Mouse (Mus musculus) neural tube, embryonic 13.5 days (tissue): ENCODE results near the gene Adgrg3. TPM values are rescaled to one million over a fixed set of nuclear protein-coding genes. Genes with fewer than 3 reads are reported as not detected.
A peak's percentile ranks its signal among the peaks of the same experiment; 100 is the strongest.

ENCODE experiments used
- ATAC-seq: fragments of 200-750 bp; cut with Nextera tagmentation; 2 replicates; pipeline ENCODE4 v1.8.0; 2017; ENCODE audit warnings: low read depth, mild to moderate bottlenecking, moderate TSS enrichment, moderate library complexity
- H3K27ac ChIP-seq: fragments of 300-500 bp; sonication (generic); replicated peaks from 2 replicates; pipeline ENCODE4 v1.5.1; 2015; ENCODE audit warnings: moderate library complexity, mild to moderate bottlenecking, inconsistent platforms
- H3K27me3 ChIP-seq: fragments of 300-500 bp; sonication (generic); 2 replicates; pipeline ENCODE4 v1.6.1; 2015; ENCODE audit warnings: mild to moderate bottlenecking, inconsistent platforms
- H3K36me3 ChIP-seq: fragments of 300-500 bp; sonication (generic); 2 replicates; pipeline ENCODE4 v1.6.1; 2015; ENCODE audit warnings: mild to moderate bottlenecking, inconsistent platforms
- H3K4me1 ChIP-seq: fragments of 300-500 bp; sonication (generic); replicated peaks from 2 replicates; pipeline ENCODE4 v1.6.1; 2015; ENCODE audit warnings: inconsistent platforms
- H3K4me2 ChIP-seq: fragments of 300-500 bp; sonication (generic); 2 replicates; pipeline ENCODE4 v1.6.1; 2015; ENCODE audit warnings: inconsistent platforms, mild to moderate bottlenecking, moderate library complexity
- H3K4me3 ChIP-seq: fragments of 300-500 bp; sonication (generic); 2 replicates; pipeline ENCODE4 v1.5.1; 2015; ENCODE audit warnings: mild to moderate bottlenecking, inconsistent platforms
- H3K9ac ChIP-seq: fragments of 300-500 bp; sonication (generic); 2 replicates; pipeline ENCODE4 v1.6.1; 2015; ENCODE audit warnings: moderate library complexity, mild to moderate bottlenecking, inconsistent platforms
- H3K9me3 ChIP-seq: fragments of 300-500 bp; sonication (generic); 2 replicates; pipeline ENCODE4 v1.6.1; 2016; ENCODE audit warnings: inconsistent platforms
- WGBS: fragments of 180-500 bp; shearing (Covaris S2); methylation state at CpG from one replicate; pipeline ENCODE4 v1.1.7; 2015; 5-methylcytosine and 5-hydroxymethylcytosine counted together
- polyA plus RNA-seq: library from polyadenylated mRNA; unstranded; fragments of >200 nt; fragmentation: Nextera tagmentation; extraction: Ambion mirVana; gene quantifications from 2 replicates; pipeline ENCODE4 v1.2.1, GENCODE M21; 2015

Gene Adgrg3
- polyA plus RNA-seq, 1 experiment from 2014 or later, result 1.5 TPM

DNA sequence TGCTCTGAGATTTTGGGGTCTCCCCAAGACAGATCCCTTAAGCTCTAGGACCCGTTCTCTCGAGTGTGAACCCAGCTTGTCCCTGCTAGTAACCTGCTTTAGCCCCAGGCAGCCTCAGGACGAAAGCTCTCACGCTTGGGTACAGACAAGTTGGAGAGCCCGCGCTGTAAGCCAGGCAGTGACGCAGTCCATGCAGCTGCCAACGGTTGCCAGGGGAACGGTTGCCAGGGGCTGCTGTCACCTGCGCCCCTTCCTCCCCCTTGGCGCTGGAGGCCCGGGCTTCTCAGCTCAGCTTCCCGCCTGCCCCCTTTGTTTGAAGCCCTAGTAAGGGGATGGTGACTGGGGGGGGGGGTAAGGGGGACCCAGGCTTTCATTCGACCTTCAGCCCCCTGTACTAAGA is 23.5 kb upstream of the Adgrg3 start:
- H3K9ac ChIP-seq, result peak overlapping the region; percentile 97
- peak overlapping the region; percentile 79 for H3K4me2 ChIP-seq
- no peaks in the 10 kb centered on the region for H3K27me3 ChIP-seq
- peak overlapping the region; percentile 98 for H3K27ac ChIP-seq
- peaks cover 89% of the 10 kb centered on the region for H3K4me1 ChIP-seq
- H3K9me3 ChIP-seq, result no peaks in the 10 kb centered on the region
- WGBS, result 2% methylated on average over 14 of the region's 14 CpGs
- no peaks in the 10 kb centered on the region for H3K36me3 ChIP-seq
- peak; percentile 85 for ATAC-seq
- peak overlapping the region; percentile 62 for H3K4me3 ChIP-seq

DNA sequence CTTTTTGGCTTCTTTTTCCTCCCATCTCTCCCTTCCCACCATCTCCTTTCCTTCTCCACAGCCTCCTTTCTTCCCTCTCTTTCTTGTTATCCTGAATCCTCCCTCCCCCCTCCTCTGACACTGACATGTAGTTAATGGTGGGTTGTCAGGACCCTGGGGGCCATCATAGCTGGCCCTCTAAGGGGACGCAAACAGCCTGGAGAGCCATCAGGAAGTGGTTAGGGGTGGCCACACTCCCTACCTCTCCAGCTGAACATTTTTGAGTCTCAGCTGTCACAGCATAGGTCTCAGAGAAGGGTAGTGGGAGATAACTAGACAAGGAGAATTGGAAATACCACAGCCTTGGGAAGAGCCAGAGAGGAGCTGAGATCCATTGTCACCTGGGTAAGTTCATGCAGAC is 23.0 kb upstream of the Adgrg3 start:
- H3K36me3 ChIP-seq, result no peaks in the 10 kb centered on the region
- peak overlapping the region; percentile 98 for H3K27ac ChIP-seq
- no peaks in the 10 kb centered on the region for H3K27me3 ChIP-seq
- peak; percentile 14; the same call in 1 of the 2 replicates for ATAC-seq
- peak overlapping the region; percentile 79 for H3K4me2 ChIP-seq
- H3K4me1 ChIP-seq, result peaks cover 94% of the 10 kb centered on the region
- H3K4me3 ChIP-seq, result peak overlapping the region; percentile 62
- H3K9ac ChIP-seq, result peak overlapping the region; percentile 97
- H3K9me3 ChIP-seq, result no peaks in the 10 kb centered on the region
- 4% methylated on average over 1 of the region's 1 CpGs for WGBS

DNA sequence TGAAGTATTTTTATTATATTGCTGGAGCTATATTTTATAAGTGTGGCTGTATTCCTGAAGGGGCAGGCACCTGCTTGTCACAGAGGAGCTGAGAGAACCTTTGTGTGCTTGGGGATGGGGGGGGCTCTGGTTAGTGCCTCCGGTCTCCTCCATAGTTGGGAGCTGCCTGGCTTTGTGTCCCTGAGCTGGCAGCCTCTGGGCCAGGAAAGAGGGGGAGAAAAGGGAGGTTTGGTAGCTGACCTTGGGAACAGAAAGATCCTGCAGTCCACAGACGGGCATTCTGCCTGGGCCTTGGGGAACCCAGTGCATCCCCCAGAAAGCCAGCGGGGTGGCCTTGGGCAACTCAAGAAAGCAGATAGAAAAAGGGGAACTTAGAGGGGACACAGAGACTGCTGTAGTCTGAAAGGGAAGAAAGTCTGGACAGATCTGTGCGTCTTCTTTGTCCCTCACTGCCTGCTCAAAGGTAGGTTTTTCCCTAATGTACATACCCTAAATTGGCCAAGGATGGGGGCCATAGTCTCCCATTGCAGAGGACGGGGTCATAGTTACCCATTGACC is 22.1 kb upstream of the Adgrg3 start:
- H3K27ac ChIP-seq, result peak overlapping the region; percentile 98
- H3K4me2 ChIP-seq, result peak overlapping the region; percentile 79
- H3K4me3 ChIP-seq, result peak overlapping the region; percentile 62
- no peaks in the 10 kb centered on the region for H3K36me3 ChIP-seq
- peaks cover 99% of the 10 kb centered on the region for H3K4me1 ChIP-seq
- no peaks in the 10 kb centered on the region for H3K27me3 ChIP-seq
- H3K9ac ChIP-seq, result peak overlapping the region; percentile 97
- 30% methylated on average over 5 of the region's 5 CpGs for WGBS
- no peaks in the 10 kb centered on the region for H3K9me3 ChIP-seq
- ATAC-seq, result no peak

DNA sequence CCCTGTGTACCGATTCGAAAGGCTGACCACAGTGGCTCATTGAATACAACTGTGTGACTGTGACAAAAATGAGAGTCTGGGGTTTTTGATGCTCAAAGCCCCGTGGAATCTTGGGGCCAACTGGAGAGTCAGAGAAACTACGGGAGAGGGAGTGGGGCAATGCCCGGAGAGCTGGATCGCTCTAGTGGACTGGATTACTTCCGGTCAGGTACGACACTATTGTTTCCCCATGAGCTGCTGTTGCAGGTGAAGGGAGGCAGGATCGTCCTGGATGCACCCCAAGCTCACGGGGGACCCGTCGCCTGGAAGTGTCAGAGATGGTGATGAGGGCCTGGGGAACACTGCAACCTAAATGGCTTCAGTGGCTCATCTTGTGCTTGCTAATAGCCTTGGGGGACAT is 21.5 kb upstream of the Adgrg3 start:
- peak overlapping the region; percentile 79 for H3K4me2 ChIP-seq
- peaks cover 99% of the 10 kb centered on the region for H3K4me1 ChIP-seq
- ATAC-seq, result no peak
- H3K27me3 ChIP-seq, result no peaks in the 10 kb centered on the region
- no peaks in the 10 kb centered on the region for H3K9me3 ChIP-seq
- peak overlapping the region; percentile 97 for H3K9ac ChIP-seq
- 24% methylated on average over 12 of the region's 12 CpGs for WGBS
- H3K4me3 ChIP-seq, result peak overlapping the region; percentile 62
- H3K36me3 ChIP-seq, result no peaks in the 10 kb centered on the region
- peak overlapping the region; percentile 98 for H3K27ac ChIP-seq

DNA sequence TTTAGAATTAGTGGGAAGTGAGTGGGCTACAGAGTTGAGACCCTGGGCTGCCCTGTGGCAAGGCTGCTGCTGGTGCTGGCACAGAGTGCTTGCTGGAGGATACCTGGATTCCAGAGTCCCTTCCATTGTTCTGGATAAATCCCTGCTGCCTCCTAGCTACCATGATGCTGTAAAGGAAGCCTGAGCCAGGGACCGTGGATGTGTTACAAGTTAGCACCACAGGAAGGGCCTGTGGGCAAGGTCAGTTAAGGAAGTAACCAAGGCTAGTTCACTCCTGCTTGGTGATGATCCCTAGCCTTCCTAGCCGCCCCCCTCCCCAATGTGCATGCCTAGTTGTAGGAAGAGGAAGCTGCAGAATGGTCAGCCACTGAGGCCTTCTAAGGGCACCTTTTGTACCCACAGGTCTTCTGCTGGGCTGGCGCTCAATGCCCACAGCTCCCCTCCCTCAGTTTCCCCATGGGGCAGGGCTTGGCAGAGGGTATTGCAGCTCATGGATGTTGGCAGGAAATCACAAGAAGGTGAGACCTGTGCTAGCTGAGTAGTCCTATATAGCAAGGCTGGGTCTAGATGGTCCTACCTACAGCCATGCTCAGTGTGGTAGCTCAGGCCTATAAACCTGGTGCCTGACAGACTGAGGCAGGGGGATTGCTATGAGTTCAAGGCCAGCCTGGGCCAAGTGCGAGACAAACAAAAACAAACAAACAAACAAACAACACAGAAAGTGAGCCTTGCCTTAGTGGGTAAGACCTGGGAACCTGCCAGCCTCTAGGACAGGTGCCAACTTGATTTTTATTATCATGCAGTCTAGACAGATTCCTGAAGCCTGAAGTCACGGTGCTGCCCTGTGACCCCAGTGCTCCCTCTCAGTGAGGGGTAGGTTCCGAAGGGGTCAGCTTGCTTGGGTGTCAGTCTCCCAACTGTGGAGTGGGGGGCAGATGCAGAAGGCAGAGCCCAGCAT is 20.3 kb upstream of the Adgrg3 start:
- H3K27me3 ChIP-seq, result no peaks in the 10 kb centered on the region
- H3K4me3 ChIP-seq, result peak overlapping the region; percentile 62
- H3K27ac ChIP-seq, result peak overlapping the region; percentile 98
- peaks cover 2% of the 10 kb centered on the region; the same call in 1 of the 2 replicates for H3K36me3 ChIP-seq
- peak overlapping the region; percentile 79 for H3K4me2 ChIP-seq
- H3K9ac ChIP-seq, result peak overlapping the region; percentile 97
- no peaks in the 10 kb centered on the region for H3K9me3 ChIP-seq
- no peak for ATAC-seq
- WGBS, result 46% methylated on average over 6 of the region's 6 CpGs
- peaks cover 98% of the 10 kb centered on the region for H3K4me1 ChIP-seq

DNA sequence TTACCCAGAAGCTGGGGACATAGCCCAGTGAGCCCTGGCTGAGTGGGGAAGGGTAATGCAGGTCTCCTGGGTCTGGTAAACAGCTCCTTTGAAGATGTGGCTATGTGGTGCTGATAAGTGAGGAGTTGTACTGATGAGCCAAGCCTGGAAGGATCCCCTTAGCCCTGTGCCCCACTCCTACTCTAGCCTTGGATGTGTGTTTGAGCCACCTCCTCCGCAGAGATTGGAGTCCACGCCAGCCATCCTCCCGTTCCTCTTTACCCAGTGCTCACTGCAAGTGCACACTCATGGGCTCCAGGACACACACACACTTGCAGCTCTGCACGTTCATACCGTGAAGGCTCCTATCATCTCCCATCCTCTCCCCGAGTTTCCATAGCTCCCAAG is 19.6 kb upstream of the Adgrg3 start:
- WGBS, result 43% methylated on average over 6 of the region's 6 CpGs

DNA sequence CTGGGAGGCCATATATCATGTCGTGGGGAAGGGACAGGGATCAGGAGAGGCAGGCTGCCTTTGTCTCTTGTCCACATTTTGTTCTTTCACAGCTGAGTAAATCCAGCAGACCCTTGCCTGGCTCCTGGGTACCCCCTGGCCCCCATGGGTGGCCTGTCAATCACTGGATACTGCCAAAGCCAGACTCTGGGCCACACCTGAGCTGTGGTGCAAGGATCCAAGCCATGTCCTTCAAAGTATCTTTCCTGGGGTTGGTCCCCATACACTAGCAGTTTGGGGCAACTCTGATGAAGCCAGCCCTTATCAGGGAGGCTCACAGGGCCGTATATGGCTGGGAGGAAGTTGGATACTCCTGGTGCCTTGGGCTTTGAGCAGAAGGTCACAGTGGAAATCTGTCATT is 19.1 kb upstream of the Adgrg3 start:
- no peaks in the 10 kb centered on the region for H3K27me3 ChIP-seq
- H3K4me3 ChIP-seq, result peak overlapping the region; percentile 62
- 19% methylated on average over 2 of the region's 2 CpGs for WGBS
- ATAC-seq, result no peak
- H3K27ac ChIP-seq, result peak overlapping the region; percentile 98
- peaks cover 89% of the 10 kb centered on the region for H3K4me1 ChIP-seq
- peak overlapping the region; percentile 97 for H3K9ac ChIP-seq
- H3K36me3 ChIP-seq, result peaks cover 11% of the 10 kb centered on the region
- H3K9me3 ChIP-seq, result no peaks in the 10 kb centered on the region
- H3K4me2 ChIP-seq, result peak overlapping the region; percentile 79

More for the DNA sequence above, 19.6 kb upstream of the Adgrg3 start:
- H3K27me3 ChIP-seq, result no peaks in the 10 kb centered on the region
- H3K36me3 ChIP-seq, result peaks cover 6% of the 10 kb centered on the region; the same call in 1 of the 2 replicates
- ATAC-seq, result no peak
- no peaks in the 10 kb centered on the region for H3K9me3 ChIP-seq
- peak overlapping the region; percentile 97 for H3K9ac ChIP-seq
- H3K4me1 ChIP-seq, result peaks cover 95% of the 10 kb centered on the region
- H3K4me2 ChIP-seq, result peak overlapping the region; percentile 79
- H3K27ac ChIP-seq, result peak overlapping the region; percentile 98
- peak overlapping the region; percentile 62 for H3K4me3 ChIP-seq

DNA sequence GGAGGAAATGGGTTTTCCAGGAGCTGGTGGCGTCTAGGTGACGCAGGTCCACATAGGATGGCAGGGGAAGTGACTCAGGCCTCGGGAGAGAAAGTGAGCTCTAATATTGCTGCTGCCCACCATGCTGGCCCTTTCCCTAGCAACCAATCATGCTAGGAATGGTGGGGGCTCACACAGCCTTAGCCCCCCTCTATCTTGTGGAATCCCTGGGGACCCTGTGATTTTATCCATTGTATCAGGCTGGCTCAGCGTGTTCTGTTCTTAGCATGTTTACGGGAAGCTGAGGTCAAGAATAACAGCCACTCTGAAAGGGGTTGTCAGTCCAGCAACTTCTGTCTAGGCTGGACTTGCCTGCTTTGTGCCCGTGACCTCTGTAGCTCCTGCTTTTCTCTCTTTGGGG is 18.5 kb upstream of the Adgrg3 start:
- 28% methylated on average over 6 of the region's 6 CpGs for WGBS
- Histone ChIP-seq H3K4me1 (peaks cover 83% of the 10 kb centered on the region), H3K4me2 (peak overlapping the region; percentile 79), H3K9me3 (no peaks in the 10 kb centered on the region), H3K27me3 (no peaks in the 10 kb centered on the region), H3K9ac (peak overlapping the region; percentile 97), H3K36me3 (peaks cover 17% of the 10 kb centered on the region), H3K27ac (peak overlapping the region; percentile 98), H3K4me3 (peak overlapping the region; percentile 62)
- ATAC-seq, result no peak

DNA sequence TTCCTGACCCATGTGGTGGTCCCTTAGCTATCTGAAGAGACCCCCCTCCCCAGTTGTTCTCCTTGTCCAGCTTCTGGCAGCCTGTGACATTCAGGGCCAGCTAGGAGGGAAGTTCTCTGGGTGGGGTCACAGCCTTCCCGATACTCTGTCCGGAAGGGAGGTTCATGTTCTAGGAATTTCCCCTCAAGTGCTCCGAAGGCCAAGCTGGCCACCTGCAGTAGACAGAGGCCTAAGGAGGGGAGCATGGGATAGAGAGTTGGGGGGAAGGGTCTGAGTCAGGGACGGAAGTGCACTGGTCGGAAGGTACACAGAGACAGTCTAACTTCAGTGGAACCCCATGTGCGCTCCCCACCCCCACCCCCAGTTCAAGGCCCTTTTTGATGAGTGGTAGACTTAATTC is 17.5 kb upstream of the Adgrg3 start:
- Histone ChIP-seq H3K4me1 (peaks cover 75% of the 10 kb centered on the region), H3K9ac (peak overlapping the region; percentile 97), H3K36me3 (peaks cover 27% of the 10 kb centered on the region), H3K27me3 (no peaks in the 10 kb centered on the region), H3K4me3 (peak overlapping the region; percentile 62), H3K27ac (peak overlapping the region; percentile 98), H3K4me2 (peak overlapping the region; percentile 79), H3K9me3 (no peaks in the 10 kb centered on the region)
- 29% methylated on average over 6 of the region's 6 CpGs for WGBS
- ATAC-seq, result no peak

DNA sequence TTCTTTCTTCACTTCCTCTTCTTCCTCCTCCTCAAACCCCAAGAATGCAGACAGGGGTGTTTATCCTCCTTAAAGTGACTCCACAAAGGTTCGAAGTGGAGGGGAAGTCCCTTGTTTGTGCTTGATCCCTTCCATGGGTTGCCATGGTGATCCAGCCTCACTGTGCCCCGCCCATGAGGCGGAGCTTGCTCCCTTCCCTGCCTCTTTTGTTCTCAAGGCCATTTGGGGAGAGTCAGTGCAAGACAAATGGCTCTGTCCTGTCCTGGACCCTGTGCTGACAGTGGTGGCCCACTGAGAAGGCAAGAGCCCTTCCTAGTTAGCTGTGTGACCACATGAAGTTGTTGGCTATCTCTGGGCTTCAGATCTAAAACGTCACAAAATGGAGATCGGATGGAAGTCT is 16.8 kb upstream of the Adgrg3 start:
- peaks cover 68% of the 10 kb centered on the region for H3K4me1 ChIP-seq

DNA sequence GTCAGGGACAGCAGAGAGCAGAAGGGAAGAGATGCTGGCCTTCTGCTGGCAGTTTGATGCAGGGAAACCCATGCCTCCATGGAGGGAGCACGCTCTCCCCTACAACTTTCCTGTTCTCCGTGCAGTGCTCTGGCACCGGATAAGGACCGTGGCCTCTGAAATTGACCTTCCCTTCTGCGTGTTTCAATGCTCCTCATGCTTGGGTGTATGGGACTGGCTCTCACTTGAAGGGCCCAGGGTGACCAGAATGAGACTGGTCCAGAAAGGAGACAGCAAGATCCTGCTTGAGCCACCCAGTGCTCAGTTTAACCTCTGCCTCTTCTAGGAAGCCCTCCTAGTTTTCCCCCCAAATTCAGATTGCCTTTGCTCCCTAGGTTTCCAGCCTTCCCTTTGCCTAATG is 16.3 kb upstream of the Adgrg3 start:
- H3K9me3 ChIP-seq, result no peaks in the 10 kb centered on the region
- H3K4me3 ChIP-seq, result peak overlapping the region; percentile 62
- ATAC-seq, result peak; percentile 2; the same call in 1 of the 2 replicates
- peak overlapping the region; percentile 98 for H3K27ac ChIP-seq
- H3K9ac ChIP-seq, result peak overlapping the region; percentile 13
- H3K4me2 ChIP-seq, result peak overlapping the region; percentile 79
- 69% methylated on average over 5 of the region's 5 CpGs for WGBS
- peaks cover 63% of the 10 kb centered on the region for H3K4me1 ChIP-seq
- no peaks in the 10 kb centered on the region for H3K27me3 ChIP-seq
- peaks cover 39% of the 10 kb centered on the region for H3K36me3 ChIP-seq

More for the DNA sequence above, 16.8 kb upstream of the Adgrg3 start:
- 10% methylated on average over 5 of the region's 5 CpGs for WGBS
- Histone ChIP-seq H3K9ac (peak overlapping the region; percentile 97), H3K36me3 (peaks cover 34% of the 10 kb centered on the region), H3K4me3 (peak overlapping the region; percentile 62), H3K27me3 (no peaks in the 10 kb centered on the region), H3K27ac (peak overlapping the region; percentile 98), H3K9me3 (no peaks in the 10 kb centered on the region), H3K4me2 (peak overlapping the region; percentile 79)
- peak; percentile 33 for ATAC-seq

DNA sequence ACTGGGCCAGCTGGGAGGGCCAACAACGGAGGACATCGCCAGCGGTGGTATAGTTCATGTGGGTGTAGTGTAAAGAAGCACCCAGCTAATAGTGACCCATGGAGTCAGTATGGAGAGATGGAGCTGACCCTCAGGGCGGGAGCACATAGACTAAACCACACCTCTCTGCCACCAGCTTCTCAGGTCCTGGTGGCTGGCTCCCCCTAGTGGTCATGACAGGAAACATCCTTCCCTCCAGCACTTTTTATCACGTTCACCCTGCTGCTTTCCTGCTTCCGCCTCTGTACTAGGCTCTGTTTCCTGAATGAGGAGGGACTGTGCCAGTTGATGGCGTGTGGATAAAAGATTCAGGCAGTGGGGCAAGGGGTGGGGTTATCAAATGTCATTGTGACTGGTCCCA is 15.8 kb upstream of the Adgrg3 start:
- Histone ChIP-seq H3K36me3 (peaks cover 44% of the 10 kb centered on the region), H3K9ac (peak overlapping the region; percentile 18), H3K4me1 (peaks cover 58% of the 10 kb centered on the region), H3K27ac (peak overlapping the region; percentile 98), H3K9me3 (no peaks in the 10 kb centered on the region), H3K27me3 (no peaks in the 10 kb centered on the region), H3K4me3 (0 out of 2 replicates have a peak overlapping the region, but pooled peaks have one; percentile 62), H3K4me2 (peak overlapping the region; percentile 79)
- 4% methylated on average over 7 of the region's 7 CpGs for WGBS
- peak; percentile 51 for ATAC-seq
